Mouse (Mus musculus) heart, embryonic 12.5 days (tissue): ENCODE data around the gene Hoxa4. TPM values are rescaled to one million over a fixed set of nuclear protein-coding genes. Genes with fewer than 3 reads are reported as not detected.

Experiments
- ATAC-seq: fragments of 200-750 bp; cut with Nextera tagmentation; 2 replicates; pipeline ENCODE4 v1.8.0; 2017; ENCODE audit warnings: moderate TSS enrichment, moderate library complexity; ENCODE audit not compliant: insufficient number of reproducible peaks, low FRiP score
- H3K27ac ChIP-seq: fragments of 300-500 bp; sonication (generic); 2 replicates; pipeline ENCODE4 v1.5.1; 2016; ENCODE audit warnings: mild to moderate bottlenecking, moderate library complexity; ENCODE audit not compliant: poor library complexity, severe bottlenecking
- H3K27me3 ChIP-seq: fragments of 300-500 bp; sonication (generic); replicated peaks from 2 replicates; pipeline ENCODE4 v1.6.1; 2016; ENCODE audit warnings: mild to moderate bottlenecking, moderate library complexity
- H3K36me3 ChIP-seq: fragments of 300-500 bp; sonication (generic); 2 replicates; pipeline ENCODE4 v1.6.1; 2016; ENCODE audit warnings: mild to moderate bottlenecking, moderate library complexity
- H3K4me1 ChIP-seq: fragments of 300-500 bp; sonication (generic); replicated peaks from 2 replicates; pipeline ENCODE4 v1.6.1; 2016; ENCODE audit warnings: mild to moderate bottlenecking
- H3K4me2 ChIP-seq: fragments of 300-500 bp; sonication (generic); 2 replicates; pipeline ENCODE4 v1.6.1; 2016; ENCODE audit warnings: mild to moderate bottlenecking, moderate library complexity
- H3K4me3 ChIP-seq: fragments of 300-500 bp; sonication (generic); 2 replicates; pipeline ENCODE4 v1.5.1; 2016; ENCODE audit warnings: mild to moderate bottlenecking
- H3K9ac ChIP-seq: fragments of 300-500 bp; sonication (generic); 2 replicates; pipeline ENCODE4 v1.6.1; 2016; ENCODE audit warnings: mild to moderate bottlenecking, moderate library complexity
- H3K9me3 ChIP-seq: fragments of 300-500 bp; sonication (generic); replicated peaks from 2 replicates; pipeline ENCODE4 v1.6.1; 2016; ENCODE audit warnings: mild to moderate bottlenecking, moderate library complexity
- WGBS: fragments of 180-500 bp; shearing (Covaris S2); methylation state at CpG from one replicate; pipeline ENCODE4 v1.1.7; 2016; 5-methylcytosine and 5-hydroxymethylcytosine counted together
- polyA plus RNA-seq: library from polyadenylated mRNA; unstranded; fragments of >200 nt; fragmentation: Nextera tagmentation; extraction: Ambion mirVana; gene quantifications from 2 replicates; pipeline ENCODE4 v1.2.1, GENCODE M21; 2016

The Hoxa4 gene
- polyA plus RNA-seq, 1 experiment from 2014 or later: 0.38 TPM

GRCm38 (mm10) chr6:52227470-52228222, 36.1 kb upstream of the Hoxa4 start:
- Histone ChIP-seq H3K4me3 (no peak overlapping the region), H3K36me3 (no peaks in the 10 kb centered on the region), H3K9ac (no peak overlapping the region), H3K27me3 (peaks cover 90% of the 10 kb centered on the region), H3K4me2 (no peak overlapping the region), H3K27ac (no peak overlapping the region), H3K4me1 (peaks cover 7% of the 10 kb centered on the region; the same call in 1 of the 2 replicates), H3K9me3 (no peaks in the 10 kb centered on the region)
- no peak for ATAC-seq
- WGBS: 6% methylated on average over 11 of the region's 11 CpGs

DNA sequence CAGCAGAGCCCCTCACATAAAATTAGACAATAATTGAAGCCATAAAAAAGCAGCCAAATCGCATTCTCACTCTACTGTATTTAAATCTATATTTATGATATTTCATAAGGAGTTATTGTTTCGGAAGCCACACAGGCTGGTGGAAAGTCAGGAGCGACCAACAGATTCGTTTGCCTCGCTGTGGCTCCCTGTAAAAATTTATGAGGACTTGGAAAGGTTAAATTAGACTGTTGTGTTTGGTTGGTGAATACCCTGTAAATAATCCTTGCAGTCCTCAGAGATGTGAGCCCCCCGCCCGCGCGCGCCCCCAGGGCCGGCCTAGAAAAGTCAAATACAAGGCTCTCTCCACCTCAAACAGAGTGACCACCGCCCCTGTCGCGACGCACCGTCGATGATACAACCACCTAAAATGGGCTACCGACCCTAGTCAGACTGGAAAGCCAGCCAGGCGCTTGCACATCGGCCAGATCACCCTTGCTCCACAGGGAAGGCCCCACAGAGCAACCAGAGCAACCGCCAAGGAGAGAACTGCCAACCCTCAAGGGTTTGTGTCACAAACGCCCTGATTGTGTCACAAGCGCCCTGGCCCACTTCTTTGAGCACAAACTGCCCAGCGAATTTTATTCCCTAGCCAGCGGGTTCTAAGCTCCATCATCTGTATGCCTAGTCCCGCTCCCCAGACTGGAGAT, 35.2 kb upstream of the Hoxa4 start:
- Histone ChIP-seq H3K27me3 (peaks cover 90% of the 10 kb centered on the region), H3K4me2 (no peak overlapping the region), H3K9ac (no peak overlapping the region), H3K4me3 (no peak overlapping the region), H3K4me1 (peaks cover 11% of the 10 kb centered on the region), H3K27ac (no peak overlapping the region), H3K36me3 (no peaks in the 10 kb centered on the region), H3K9me3 (no peaks in the 10 kb centered on the region)
- no peak for ATAC-seq
- 3% methylated on average over 26 of the region's 26 CpGs for WGBS

DNA sequence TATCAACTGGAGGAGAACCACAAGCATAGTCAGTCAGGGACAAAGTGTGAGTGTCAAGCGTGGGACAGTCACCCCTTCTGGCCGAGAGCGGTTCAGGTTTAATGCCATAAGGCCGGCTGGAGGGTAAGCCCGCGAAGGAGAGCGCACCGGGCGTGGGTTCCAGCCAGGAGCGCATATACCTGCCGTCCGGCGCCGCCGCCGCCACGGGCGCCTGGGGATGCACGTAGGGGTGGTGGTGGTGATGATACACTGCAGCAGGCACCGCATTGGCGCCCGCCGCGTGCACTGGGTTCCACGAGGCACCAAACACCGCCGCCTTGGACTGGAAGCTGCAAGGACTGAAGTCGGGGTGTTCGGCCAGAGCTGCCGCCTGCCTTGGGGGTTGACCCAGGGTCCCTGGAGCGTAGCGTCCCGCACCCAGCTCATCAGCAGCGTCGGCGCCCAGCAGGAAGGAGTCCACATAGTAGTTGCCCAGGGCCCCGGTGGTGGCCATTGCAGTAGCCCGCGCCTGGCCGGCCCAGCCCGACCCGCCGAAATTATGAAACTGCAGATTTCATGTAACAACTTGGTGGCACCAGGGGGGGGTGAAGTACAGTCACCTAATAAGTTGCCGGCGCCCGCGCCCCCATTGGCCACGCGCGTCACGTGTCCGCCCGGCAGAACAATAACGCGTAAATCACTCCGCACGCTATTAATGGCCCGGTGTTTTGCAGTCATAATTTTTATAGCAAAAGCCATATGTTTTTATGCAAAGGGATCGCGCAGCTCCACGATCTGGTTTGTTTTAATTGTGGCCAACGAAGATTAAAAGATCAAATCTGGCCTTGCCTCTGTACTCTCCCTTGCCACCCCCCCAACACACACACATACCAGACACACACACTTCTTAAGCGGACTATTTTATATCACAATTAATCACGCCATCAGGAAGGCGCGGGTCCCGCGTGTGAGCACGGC, 34.3 kb upstream of the Hoxa4 start:
- Histone ChIP-seq H3K36me3 (no peaks in the 10 kb centered on the region), H3K9me3 (no peaks in the 10 kb centered on the region), H3K27ac (no peak overlapping the region), H3K27me3 (peaks cover 95% of the 10 kb centered on the region), H3K4me3 (peak overlapping the region; percentile 13), H3K4me1 (peaks cover 16% of the 10 kb centered on the region), H3K4me2 (0 out of 2 replicates have a peak overlapping the region, but pooled peaks have one; percentile 5), H3K9ac (no peak overlapping the region)
- ATAC-seq: no peak
- 2% methylated on average over 69 of the region's 69 CpGs for WGBS

GRCm38 (mm10) chr6:52224895-52225611, 33.5 kb upstream of the Hoxa4 start:
- no peak overlapping the region for H3K27ac ChIP-seq
- ATAC-seq: no peak
- H3K4me3 ChIP-seq: no peak overlapping the region
- no peak overlapping the region for H3K9ac ChIP-seq
- no peak overlapping the region for H3K4me2 ChIP-seq
- no peaks in the 10 kb centered on the region for H3K36me3 ChIP-seq
- peaks cover 16% of the 10 kb centered on the region for H3K4me1 ChIP-seq
- WGBS: 2% methylated on average over 36 of the region's 36 CpGs
- H3K27me3 ChIP-seq: peaks cover 95% of the 10 kb centered on the region
- no peaks in the 10 kb centered on the region for H3K9me3 ChIP-seq

GRCm38 (mm10) chr6:52223939-52224760, 32.6 kb upstream of the Hoxa4 start:
- Histone ChIP-seq H3K4me3 (no peak overlapping the region), H3K36me3 (no peaks in the 10 kb centered on the region), H3K4me1 (peaks cover 16% of the 10 kb centered on the region), H3K9me3 (no peaks in the 10 kb centered on the region), H3K27ac (no peak overlapping the region), H3K4me2 (no peak overlapping the region), H3K27me3 (peaks cover 95% of the 10 kb centered on the region), H3K9ac (no peak overlapping the region)
- ATAC-seq: no peak
- WGBS: 2% methylated on average over 24 of the region's 24 CpGs

GRCm38 (mm10) chr6:52222729-52223128, 31.2 kb upstream of the Hoxa4 start:
- no peaks in the 10 kb centered on the region for H3K36me3 ChIP-seq
- H3K9me3 ChIP-seq: no peaks in the 10 kb centered on the region
- peaks cover 16% of the 10 kb centered on the region for H3K4me1 ChIP-seq
- H3K4me3 ChIP-seq: no peak overlapping the region
- no peak overlapping the region for H3K4me2 ChIP-seq
- peaks cover 98% of the 10 kb centered on the region for H3K27me3 ChIP-seq
- WGBS: 18% methylated on average over 13 of the region's 13 CpGs
- H3K9ac ChIP-seq: no peak overlapping the region
- ATAC-seq: no peak
- H3K27ac ChIP-seq: no peak overlapping the region

DNA sequence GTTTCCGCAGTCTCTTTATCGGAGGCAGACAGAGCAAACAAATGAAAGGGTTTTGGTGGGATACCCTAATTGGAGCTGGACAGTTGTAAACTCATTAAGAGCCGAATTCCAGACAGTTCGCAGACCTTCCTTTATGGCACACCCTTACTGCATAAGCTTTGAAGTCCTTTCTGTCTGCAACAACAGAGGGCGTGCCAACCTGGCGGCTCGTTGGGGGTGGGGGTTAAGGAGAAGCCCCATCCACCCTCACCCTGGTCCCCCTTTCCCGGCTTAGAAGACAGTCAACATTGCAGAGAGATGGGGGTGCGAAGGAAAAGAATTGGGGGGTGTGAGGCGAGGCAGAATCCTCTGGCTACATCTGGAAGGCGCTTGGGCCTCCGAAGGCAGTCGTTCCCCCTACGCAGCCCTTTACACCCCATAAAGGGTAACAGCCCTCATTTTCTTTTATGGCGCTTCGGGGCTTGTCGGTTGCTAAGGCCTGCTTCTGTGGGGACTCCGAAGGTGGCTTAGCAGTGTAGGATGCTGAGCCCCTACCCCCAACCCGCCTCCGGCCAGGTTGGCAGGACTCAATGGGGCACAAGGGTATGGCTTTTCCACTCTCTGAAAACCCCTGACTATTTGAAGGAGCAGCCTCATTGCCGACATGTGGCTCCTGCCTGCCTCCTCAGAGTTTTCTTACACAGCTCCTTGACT, 30.6 kb upstream of the Hoxa4 start:
- no peak for ATAC-seq
- no peaks in the 10 kb centered on the region for H3K9me3 ChIP-seq
- H3K27ac ChIP-seq: no peak overlapping the region
- 6% methylated on average over 21 of the region's 21 CpGs for WGBS
- H3K4me3 ChIP-seq: peak overlapping the region; percentile 54
- H3K27me3 ChIP-seq: peaks cover 98% of the 10 kb centered on the region
- H3K4me1 ChIP-seq: peaks cover 22% of the 10 kb centered on the region
- H3K36me3 ChIP-seq: no peaks in the 10 kb centered on the region
- H3K9ac ChIP-seq: no peak overlapping the region
- H3K4me2 ChIP-seq: peak overlapping the region; percentile 85

DNA sequence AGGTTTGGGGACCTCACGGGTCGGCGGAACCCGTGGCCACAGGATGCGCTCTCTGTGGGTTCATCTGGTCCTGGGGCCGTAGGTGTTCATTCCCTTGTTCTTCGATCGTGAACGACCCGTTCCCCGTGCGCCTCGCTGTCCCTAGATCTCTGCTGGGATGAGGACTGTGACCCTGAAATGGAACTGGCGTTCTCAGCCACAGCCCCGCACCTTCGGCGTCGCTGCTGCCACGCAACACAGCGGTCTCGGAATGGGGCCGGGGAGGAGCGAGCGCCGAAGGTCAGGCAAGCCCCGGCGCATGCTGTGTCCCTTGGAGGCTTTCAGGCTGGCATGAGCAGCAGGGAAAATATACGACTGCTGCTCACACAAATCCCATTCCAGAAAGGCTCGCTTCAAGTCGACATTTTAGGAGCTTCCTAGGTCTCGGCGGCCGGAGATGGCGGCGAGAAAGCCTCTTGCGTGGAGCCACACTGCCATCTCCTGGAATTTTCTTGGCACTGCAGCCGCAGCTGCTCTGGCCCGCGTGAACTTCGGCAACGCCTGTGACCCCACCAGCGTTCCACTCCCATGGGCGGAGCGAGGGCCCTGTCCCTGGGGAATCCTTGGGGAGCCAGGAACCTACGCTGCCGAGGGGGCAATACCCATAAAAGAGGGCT, 29.9 kb upstream of the Hoxa4 start, which contains the start of gene Hoxa7:
Hoxa7 (minus strand) TSS at position 518 of the 656 bp plus-strand sequence.
- Histone ChIP-seq H3K4me1 (peaks cover 27% of the 10 kb centered on the region), H3K4me2 (peak within 1 kb of the TSS; percentile 85), H3K9ac (peak within 1 kb of the TSS; percentile 42; the same call in 1 of the 2 replicates), H3K9me3 (no peaks in the 10 kb centered on the region), H3K36me3 (no peaks in the 10 kb centered on the region), H3K4me3 (peak within 1 kb of the TSS; percentile 54), H3K27me3 (peaks cover 98% of the 10 kb centered on the region), H3K27ac (no peak within 1 kb of the TSS)
- ATAC-seq: peak; percentile 58; the same call in 1 of the 2 replicates
- WGBS: under 1% methylated on average over 46 of the region's 46 CpGs

GRCm38 (mm10) chr6:52220865-52221310, 29.3 kb upstream of the Hoxa4 start:
- Histone ChIP-seq H3K4me2 (peak overlapping the region; percentile 85), H3K4me3 (peak overlapping the region; percentile 54), H3K4me1 (peaks cover 25% of the 10 kb centered on the region), H3K9me3 (no peaks in the 10 kb centered on the region), H3K9ac (no peak overlapping the region), H3K27me3 (peaks cover 98% of the 10 kb centered on the region), H3K27ac (no peak overlapping the region), H3K36me3 (no peaks in the 10 kb centered on the region)
- ATAC-seq: no peak
- WGBS: 4% methylated on average over 12 of the region's 12 CpGs
